Mouse (Mus musculus) hindbrain, embryonic 11.5 days (tissue): ENCODE data around the gene Prrc2a. TPM values are rescaled to one million over a fixed set of nuclear protein-coding genes. Genes with fewer than 3 reads are reported as not detected.
A peak's percentile ranks its signal among the peaks of the same experiment; 100 is the strongest.

Experiments used
- ATAC-seq: fragments of 200-750 bp; cut with Nextera tagmentation; 2 replicates; pipeline ENCODE4 v1.8.0; 2017; ENCODE audit warnings: mild to moderate bottlenecking, moderate TSS enrichment, moderate library complexity; ENCODE audit not compliant: low FRiP score
- DNase-seq: peaks from one replicate; pipeline ENCODE4 v3.0.0-alpha.2; 2015; ENCODE audit warnings: low spot score
- H3K27ac ChIP-seq: fragments of 300-500 bp; sonication (generic); 2 replicates; pipeline ENCODE4 v1.5.1; 2014; ENCODE audit warnings: mild to moderate bottlenecking, low read depth, low read length
- H3K27me3 ChIP-seq: fragments of 300-500 bp; sonication (generic); 2 replicates; pipeline ENCODE4 v1.6.1; 2014; ENCODE audit warnings: mild to moderate bottlenecking, low read length, moderate library complexity, mixed read lengths; ENCODE audit not compliant: control insufficient read depth, insufficient read depth
- H3K36me3 ChIP-seq: fragments of 300-500 bp; sonication (generic); 2 replicates; pipeline ENCODE4 v1.6.1; 2014; ENCODE audit warnings: mild to moderate bottlenecking, low read length, moderate library complexity, mixed read lengths; ENCODE audit not compliant: control insufficient read depth, insufficient read depth
- H3K4me1 ChIP-seq: fragments of 300-500 bp; sonication (generic); replicated peaks from 2 replicates; pipeline ENCODE4 v1.6.1; 2014; ENCODE audit warnings: low read length, mixed read lengths; ENCODE audit not compliant: control insufficient read depth, insufficient read depth
- H3K4me2 ChIP-seq: fragments of 300-500 bp; sonication (generic); replicated peaks from 2 replicates; pipeline ENCODE4 v1.6.1; 2014; ENCODE audit warnings: mild to moderate bottlenecking, low read depth, low read length
- H3K4me3 ChIP-seq: fragments of 300-500 bp; sonication (generic); 2 replicates; pipeline ENCODE4 v1.5.1; 2014; ENCODE audit warnings: low read depth, low read length
- H3K9ac ChIP-seq: fragments of 300-500 bp; sonication (generic); 2 replicates; pipeline ENCODE4 v1.6.1; 2014; ENCODE audit warnings: low read depth, low read length
- H3K9me3 ChIP-seq: fragments of 300-500 bp; sonication (generic); 2 replicates; pipeline ENCODE4 v1.6.1; 2016; ENCODE audit warnings: low read length; ENCODE audit not compliant: control insufficient read depth
- WGBS: fragments of 180-500 bp; shearing (Covaris S2); extraction: QIAGEN DNeasy Blood & Tissue Kit; methylation state at CpG from one replicate; pipeline ENCODE4 v1.1.7; 2014; 5-methylcytosine and 5-hydroxymethylcytosine counted together
- polyA plus RNA-seq: library from polyadenylated mRNA; unstranded; fragments of >200 nt; fragmentation: Nextera tagmentation; extraction: Ambion mirVana; gene quantifications from 2 replicates; pipeline ENCODE4 v1.2.1, GENCODE M21; 2014

The Prrc2a gene
- polyA plus RNA-seq, 1 experiment from 2014 or later: 205 TPM

DNA sequence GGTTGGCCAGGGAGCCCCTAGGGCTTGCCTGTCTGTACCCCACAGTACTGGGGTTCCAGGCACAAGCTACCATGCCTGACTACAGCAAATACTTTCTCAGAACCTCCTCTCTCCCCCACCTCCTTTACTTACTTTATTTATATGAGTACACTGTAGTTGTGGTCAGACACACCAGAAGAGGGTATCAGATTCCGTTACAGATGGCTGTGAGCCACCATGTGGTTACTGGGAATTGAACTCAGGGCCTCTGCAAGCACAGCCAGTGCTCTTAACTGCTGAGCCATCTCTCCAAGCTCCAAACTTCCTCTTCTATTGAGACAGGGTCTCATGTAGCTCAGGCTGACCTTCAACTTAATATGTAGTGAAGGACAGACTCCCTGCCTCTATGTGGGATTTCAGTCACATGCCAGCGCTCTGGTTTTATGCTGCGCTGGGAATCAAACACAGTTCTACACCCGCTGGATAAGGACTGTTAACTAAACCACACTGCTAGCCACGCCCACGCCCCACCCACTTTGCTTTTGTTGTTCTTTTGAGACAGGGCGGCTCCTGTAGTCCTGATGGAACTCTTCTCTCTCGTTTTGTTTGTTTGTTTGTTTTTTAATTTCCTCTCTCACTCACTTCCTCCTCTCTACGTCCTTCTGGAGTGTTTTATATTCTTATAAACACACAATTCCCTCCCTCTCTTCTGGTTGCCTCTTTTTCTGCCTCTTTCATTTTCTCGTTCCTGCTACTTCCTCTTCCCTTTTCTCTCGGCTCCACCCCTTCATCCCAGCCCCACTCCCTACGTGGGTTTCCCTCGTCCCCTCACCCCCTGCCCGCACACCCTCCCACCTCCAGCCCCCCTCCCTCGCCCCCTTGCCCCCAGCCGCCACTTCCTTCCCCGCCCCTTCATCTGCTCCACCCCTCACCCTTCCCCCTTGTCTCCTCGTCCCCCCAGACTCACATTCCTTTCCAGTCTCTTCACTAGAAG lies 21.2 kb upstream of the Prrc2a start:
- Histone ChIP-seq H3K9me3 (no peaks in the 10 kb centered on the region), H3K4me2 (peak overlapping the region; percentile 28), H3K4me1 (no peaks in the 10 kb centered on the region), H3K9ac (peak overlapping the region; percentile 21), H3K4me3 (peak overlapping the region; percentile 25), H3K27ac (0 out of 2 replicates have a peak overlapping the region, but pooled peaks have one; percentile 36), H3K36me3 (no peaks in the 10 kb centered on the region), H3K27me3 (no peaks in the 10 kb centered on the region)
- DNase-seq: peak; percentile 83
- WGBS: 2% methylated on average over 17 of the region's 18 CpGs
- ATAC-seq: peak; percentile 45; the same call in 1 of the 2 replicates

DNA sequence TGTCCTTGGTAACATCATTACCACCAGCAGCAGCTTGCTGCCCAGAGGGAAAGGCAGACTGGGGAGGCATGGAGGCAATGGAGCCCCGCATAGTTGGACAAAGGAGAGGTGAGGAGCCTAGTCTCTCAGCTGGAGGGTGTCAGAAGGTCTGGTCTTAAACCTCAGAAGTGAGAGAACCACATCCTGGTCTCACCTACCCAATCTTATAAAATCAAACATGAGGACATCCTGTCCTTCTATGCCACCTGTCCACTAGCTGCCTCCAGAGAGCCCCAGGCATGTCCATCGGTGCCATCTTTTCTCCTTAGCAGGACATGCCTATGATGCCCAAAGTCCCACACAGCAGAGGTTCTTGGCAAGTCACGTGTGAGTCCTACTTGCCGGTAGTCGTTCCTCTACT lies 15.4 kb upstream of the Prrc2a start:
- Histone ChIP-seq H3K9me3 (no peaks in the 10 kb centered on the region), H3K27me3 (no peaks in the 10 kb centered on the region), H3K9ac (no peak overlapping the region), H3K4me1 (no peaks in the 10 kb centered on the region), H3K4me2 (no peak overlapping the region), H3K27ac (no peak overlapping the region), H3K4me3 (no peak overlapping the region), H3K36me3 (no peaks in the 10 kb centered on the region)
- no peak for ATAC-seq
- WGBS: 81% methylated on average over 5 of the region's 5 CpGs
- no peak for DNase-seq

DNA sequence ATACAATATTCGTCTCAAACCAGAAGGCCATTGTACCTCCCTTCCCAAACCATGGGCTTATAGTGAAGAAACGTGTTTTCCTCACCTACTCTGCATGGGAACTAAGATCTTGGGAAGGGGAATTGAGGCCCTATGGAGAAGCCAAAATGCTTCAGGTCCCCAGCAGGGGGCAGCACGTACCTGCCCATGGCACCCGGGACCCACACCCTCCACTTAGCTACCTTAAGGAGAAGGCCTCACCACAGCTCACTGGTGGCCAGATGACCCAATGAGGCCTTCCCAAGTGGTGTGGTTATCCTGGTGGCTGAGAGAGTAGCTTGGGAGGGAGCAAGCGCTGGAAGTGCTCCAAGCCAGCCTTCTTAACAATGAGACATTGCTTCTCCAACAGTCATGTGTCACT lies 13.8 kb upstream of the Prrc2a start:
- no peak for ATAC-seq

DNA sequence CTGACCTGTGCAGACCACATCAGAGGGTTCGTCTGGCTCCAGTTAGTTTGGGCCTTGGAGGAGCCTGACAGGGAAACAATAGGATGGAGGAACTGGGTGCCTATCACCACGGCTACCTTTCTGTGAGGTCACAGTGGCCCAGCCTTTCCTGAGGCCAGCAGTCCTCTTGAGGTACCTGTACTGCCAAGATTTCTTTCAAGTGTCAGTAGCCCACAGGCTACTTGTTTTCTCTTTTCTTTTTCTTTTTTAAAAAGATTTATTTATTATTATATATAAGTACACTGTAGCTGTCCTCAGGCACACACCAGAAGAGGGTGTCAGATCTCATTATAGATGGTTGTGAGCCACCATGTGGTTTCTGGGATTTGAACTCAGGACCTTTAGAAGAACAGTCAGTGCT lies 11.3 kb upstream of the Prrc2a start, which contains the start of gene Aif1:
Gene Aif1, minus strand, starts transcription at position 101 of the 400 bp plus-strand sequence.
- H3K4me3 ChIP-seq: no peak within 1 kb of the TSS
- H3K4me1 ChIP-seq: no peaks in the 10 kb centered on the region
- H3K27me3 ChIP-seq: no peaks in the 10 kb centered on the region
- no peak within 1 kb of the TSS for H3K4me2 ChIP-seq
- 42% methylated on average over 2 of the region's 2 CpGs for WGBS
- H3K9me3 ChIP-seq: no peaks in the 10 kb centered on the region
- no peaks in the 10 kb centered on the region for H3K36me3 ChIP-seq
- no peak within 1 kb of the TSS for H3K9ac ChIP-seq
- H3K27ac ChIP-seq: no peak within 1 kb of the TSS
- DNase-seq (no peak), ATAC-seq (no peak)

More for the DNA sequence above, 13.8 kb upstream of the Prrc2a start:
- DNase-seq: peak; percentile 84
- no peaks in the 10 kb centered on the region for H3K9me3 ChIP-seq
- WGBS: 17% methylated on average over 5 of the region's 5 CpGs
- no peak overlapping the region for H3K9ac ChIP-seq
- H3K4me3 ChIP-seq: no peak overlapping the region
- H3K36me3 ChIP-seq: no peaks in the 10 kb centered on the region
- no peaks in the 10 kb centered on the region for H3K27me3 ChIP-seq
- no peak overlapping the region for H3K4me2 ChIP-seq
- no peaks in the 10 kb centered on the region for H3K4me1 ChIP-seq
- no peak overlapping the region for H3K27ac ChIP-seq

DNA sequence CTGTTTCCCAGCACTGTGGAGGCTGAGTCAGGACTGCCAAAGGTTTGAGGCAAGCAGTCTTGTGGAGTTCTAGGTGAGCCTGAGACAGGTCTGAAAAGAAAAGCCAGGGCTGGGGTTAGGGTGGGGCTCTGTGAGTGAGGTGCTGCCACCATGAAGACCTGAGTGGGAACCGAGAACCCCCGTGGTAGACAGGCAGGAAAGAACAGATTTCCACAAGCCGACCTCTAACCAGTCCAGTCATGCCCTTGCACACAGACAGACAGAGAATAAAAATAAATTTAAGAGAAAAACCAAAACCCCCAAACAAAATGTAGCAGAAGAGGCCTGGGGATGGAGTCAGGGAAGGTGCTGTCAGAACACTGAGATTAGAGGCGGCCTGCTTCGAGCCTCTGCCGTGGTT lies 10.7 kb upstream of the Prrc2a start:
- no peak overlapping the region for H3K27ac ChIP-seq
- no peaks in the 10 kb centered on the region for H3K36me3 ChIP-seq
- H3K4me1 ChIP-seq: no peaks in the 10 kb centered on the region
- WGBS: 72% methylated on average over 6 of the region's 6 CpGs
- no peak overlapping the region for H3K4me2 ChIP-seq
- H3K9me3 ChIP-seq: no peaks in the 10 kb centered on the region
- DNase-seq (no peak), ATAC-seq (no peak)
- H3K27me3 ChIP-seq: no peaks in the 10 kb centered on the region
- H3K9ac ChIP-seq: no peak overlapping the region
- H3K4me3 ChIP-seq: no peak overlapping the region

DNA sequence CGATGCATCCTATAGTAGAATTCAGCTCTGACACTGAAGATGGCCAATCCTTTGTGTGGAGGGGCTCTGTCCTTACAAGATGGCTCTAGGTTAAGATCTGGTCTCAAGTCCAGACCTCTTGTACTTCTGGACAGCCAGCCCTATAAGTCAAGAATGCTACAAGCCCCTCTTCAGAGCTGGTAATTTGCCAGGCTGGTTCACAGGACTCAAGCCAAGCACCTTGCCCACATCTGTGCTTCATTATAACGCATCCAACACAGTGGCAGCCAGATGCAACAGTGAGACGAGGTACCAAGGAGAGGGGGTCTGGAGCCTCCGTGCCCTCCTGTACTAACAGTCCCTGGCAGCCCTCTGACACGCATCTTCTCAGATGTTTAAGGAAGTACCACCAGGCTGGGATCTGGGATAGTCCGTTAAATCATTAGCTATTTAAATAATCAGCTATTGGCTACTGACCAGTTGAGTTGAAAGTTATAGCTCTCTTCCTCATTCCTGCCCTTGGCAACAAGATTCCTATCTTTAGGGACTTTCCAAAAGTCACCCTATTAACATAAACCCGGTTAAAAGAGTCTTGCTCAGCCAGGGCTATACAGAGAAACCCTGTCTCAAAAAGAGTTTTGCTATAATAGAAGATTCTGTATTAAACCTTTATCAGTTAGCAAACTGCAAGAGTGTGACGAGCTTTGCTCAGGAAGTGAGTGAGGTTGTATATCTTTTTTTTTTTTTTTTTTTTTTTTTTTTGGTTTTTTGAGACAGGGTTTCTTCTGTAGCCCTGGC lies 9.7 kb upstream of the Prrc2a start:
- H3K27me3 ChIP-seq: no peaks in the 10 kb centered on the region
- no peak overlapping the region for H3K9ac ChIP-seq
- no peak overlapping the region for H3K27ac ChIP-seq
- 71% methylated on average over 8 of the region's 8 CpGs for WGBS
- no peaks in the 10 kb centered on the region for H3K36me3 ChIP-seq
- no peak for ATAC-seq
- H3K4me1 ChIP-seq: no peaks in the 10 kb centered on the region
- H3K4me2 ChIP-seq: no peak overlapping the region
- H3K4me3 ChIP-seq: no peak overlapping the region
- H3K9me3 ChIP-seq: no peaks in the 10 kb centered on the region
- DNase-seq: no peak

DNA sequence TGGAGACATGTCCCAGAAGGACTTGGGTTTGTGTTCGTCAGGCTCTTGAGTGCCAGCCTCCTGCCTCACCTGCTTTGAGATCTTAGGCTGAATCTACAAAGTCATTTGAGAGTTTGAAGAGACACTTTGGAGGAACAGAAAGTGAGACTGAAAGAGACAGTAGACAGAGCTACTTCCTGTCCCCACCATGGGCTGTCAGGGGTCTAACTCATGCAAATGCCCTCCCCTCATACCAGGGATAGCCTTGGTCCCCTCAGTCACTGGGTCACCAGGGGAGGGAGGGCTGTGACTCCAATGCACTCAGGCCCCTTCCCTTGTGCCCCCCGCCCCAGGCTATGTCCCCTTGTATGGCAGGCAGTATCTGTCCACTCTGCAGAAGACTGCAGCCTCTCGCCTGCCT lies 8.6 kb upstream of the Prrc2a start:
- DNase-seq (no peak), ATAC-seq (no peak)
- H3K4me1 ChIP-seq: no peaks in the 10 kb centered on the region
- no peaks in the 10 kb centered on the region for H3K9me3 ChIP-seq
- no peak overlapping the region for H3K4me2 ChIP-seq
- H3K36me3 ChIP-seq: no peaks in the 10 kb centered on the region
- H3K4me3 ChIP-seq: no peak overlapping the region
- no peak overlapping the region for H3K9ac ChIP-seq
- WGBS: 69% methylated on average over 3 of the region's 3 CpGs
- H3K27me3 ChIP-seq: no peaks in the 10 kb centered on the region
- no peak overlapping the region for H3K27ac ChIP-seq

DNA sequence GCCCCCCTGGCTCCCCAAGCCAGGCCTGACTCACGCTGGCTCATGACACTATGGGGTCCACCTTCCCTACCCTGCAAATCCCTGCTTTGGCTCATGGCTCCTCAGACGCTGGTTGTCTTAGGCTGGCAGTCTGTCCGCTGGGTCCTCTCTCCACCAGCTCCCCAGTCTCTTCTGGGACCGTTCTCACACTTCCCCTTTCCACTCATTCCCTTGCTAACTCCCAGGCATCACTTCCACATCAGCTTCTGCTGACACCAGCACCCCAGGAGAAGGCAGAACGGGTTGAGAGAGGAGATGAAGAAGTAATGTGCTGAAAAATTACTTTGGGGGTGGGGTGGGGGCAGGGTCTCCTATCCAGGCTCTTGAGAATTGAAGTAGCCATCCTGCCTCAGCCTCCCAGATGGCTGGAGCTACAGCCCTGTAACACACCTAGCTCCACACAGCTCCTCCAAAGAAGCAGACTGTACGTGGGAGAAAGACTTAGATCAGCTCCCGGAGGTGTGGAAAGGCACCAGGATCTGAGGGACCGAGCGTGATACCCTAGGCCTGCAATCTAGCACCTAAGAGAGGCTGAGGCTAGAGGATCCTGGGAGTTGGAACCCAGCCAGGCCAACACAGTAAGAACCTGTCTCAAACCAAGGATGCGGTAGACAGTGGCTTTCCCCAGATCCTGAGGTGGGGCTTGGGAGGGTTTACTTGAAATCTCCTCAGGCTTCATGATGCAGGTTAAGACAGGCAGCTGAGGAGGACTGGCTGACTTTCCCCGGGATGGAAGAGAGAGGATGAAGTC lies 7.9 kb upstream of the Prrc2a start:
- no peak overlapping the region for H3K9ac ChIP-seq
- no peaks in the 10 kb centered on the region for H3K4me1 ChIP-seq
- no peak overlapping the region for H3K27ac ChIP-seq
- no peak for DNase-seq
- WGBS: 69% methylated on average over 11 of the region's 11 CpGs
- no peak overlapping the region for H3K4me2 ChIP-seq
- H3K27me3 ChIP-seq: no peaks in the 10 kb centered on the region
- no peaks in the 10 kb centered on the region for H3K9me3 ChIP-seq
- ATAC-seq: no peak
- no peak overlapping the region for H3K4me3 ChIP-seq
- H3K36me3 ChIP-seq: no peaks in the 10 kb centered on the region
